Mouse (Mus musculus) bone marrow macrophage, adult 2 months (primary cell): Measurements from ENCODE around the gene Polr2a.

ENCODE experiments used
- CTCF ChIP-seq: IDR thresholded peaks from 2 replicates; pipeline ENCODE4 v1.5.1; 2012; ENCODE audit warnings: low read depth, mild to moderate bottlenecking, low read length, moderate library complexity
- POLR2A ChIP-seq: IDR thresholded peaks from 2 replicates; pipeline ENCODE4 v1.6.1; 2012; ENCODE audit warnings: mild to moderate bottlenecking, low read depth, low read length, borderline replicate concordance

GRCm38 (mm10) chr11:69778985-69779384, 20.5 kb upstream of the Polr2a start:
- TF ChIP-seq CTCF: no peak
- TF ChIP-seq POLR2A: no peak
